Mouse (Mus musculus) cerebellum, adult 11 months (tissue): ENCODE results near the gene Fpr1.
"Not testable (repeated sequence)": the region's sequence is repeated elsewhere in the genome, so short reads cannot be mapped to it uniquely, and the experiment has no call there.

Source experiments
- DNase-seq: peaks from one replicate; pipeline ENCODE4 v3.0.0; 2022

The Fpr1 gene

GRCm38 (mm10) chr17:17883840-17884239, at the start of gene Fpr1:
Fpr1 (minus strand) TSS chr17:17883940.
- no peak for DNase-seq

GRCm38 (mm10) chr17:17917782-17918181, 34.0 kb upstream of the Fpr1 start:
- DNase-seq = no peak

DNA sequence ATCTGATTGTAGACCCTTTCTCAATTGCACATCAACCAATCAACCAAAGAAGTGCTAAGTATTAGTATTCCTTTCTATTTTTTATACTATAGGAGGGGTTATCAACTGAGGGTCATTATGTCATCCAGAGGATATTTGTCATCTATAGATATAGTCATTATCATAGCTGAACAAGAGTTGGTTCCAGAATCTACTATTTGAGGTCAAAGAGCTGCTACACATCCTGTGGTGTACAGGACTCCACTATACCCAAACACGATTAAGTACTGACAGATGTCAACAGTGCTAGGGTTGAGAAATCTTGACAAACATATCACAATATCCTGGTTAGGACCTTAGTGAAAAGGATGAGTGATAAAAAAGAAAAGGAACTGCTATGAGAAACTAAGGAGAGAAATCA, 33.6 kb upstream of the Fpr1 start:
- no peak for DNase-seq

DNA sequence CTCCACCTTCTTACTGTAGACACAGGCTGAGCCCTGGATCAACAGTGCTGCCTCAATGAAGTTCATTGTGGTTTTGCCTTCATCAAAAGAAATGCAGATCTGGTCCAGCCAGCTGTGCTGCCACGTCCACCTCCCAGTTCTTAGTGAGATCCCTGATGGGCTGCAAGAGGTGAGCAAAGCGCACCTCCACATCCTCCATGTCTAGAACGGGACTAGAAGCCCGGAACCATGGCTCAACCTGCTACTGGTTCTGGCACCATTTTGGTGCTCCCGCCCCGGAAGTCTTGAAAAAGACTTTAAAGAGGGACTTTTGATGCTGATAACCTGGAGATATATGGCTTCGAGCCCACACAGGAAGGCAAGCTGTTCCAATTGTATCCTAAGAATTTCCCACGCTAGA, 28.9 kb upstream of the Fpr1 start:
- not testable (repeated sequence) for DNase-seq

DNA sequence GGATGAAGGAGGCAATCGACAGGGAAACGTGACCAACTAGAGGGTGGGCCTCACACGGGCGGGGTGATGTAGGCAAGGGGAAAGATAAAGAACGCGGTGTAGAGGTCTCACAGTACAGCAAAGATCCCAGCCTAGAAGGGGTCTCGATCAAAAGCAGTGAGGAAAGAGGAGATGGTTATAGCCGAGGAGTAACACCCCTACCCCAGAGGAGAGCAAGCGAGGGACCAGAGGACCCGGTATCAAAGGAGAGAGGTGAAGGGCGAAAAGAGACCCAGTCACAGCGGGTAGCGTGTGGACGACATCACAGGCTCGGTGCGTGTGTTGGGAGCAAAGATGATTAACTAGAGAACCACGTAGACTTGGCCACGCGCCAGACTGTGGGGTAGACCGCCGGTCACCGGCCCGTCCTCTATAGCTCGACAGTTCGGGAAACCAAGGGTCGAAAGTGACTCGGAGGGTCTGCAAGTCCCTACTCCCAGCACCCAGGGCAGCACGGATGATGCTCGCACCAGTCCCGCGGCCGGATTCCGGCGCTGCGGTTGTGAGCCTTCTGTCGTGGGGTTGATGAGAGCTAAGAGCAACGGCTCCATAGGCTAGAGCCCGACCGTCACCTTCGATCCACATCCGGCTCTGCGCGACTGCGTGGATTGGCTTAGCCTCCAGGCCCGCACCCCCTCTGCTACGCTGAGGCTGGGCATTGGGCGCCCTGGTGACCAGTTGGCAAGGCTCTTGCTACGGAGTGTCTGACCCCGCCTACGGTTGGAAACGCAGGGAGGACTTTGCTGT, 26.1 kb upstream of the Fpr1 start:
- peak; percentile 78 for DNase-seq

DNA sequence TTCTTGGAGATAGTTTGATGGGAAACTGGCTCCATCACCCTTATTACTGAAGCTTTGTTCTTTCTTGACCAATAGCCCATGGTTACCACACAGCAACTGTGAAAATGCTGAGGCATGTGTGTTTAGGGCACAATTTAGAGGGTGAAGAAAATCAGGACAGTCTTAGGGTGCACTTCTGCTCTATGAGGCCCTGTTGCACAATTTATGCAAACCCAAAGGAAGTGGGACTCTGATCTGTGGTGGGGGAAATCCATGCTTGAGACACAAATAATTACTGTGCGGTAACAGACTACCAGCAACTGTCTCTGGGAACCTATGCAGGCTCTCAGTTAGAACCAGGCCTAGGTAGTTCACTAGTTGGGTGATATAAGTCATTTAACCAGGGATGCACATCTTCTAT, 17.0 kb upstream of the Fpr1 start:
- no peak for DNase-seq

DNA sequence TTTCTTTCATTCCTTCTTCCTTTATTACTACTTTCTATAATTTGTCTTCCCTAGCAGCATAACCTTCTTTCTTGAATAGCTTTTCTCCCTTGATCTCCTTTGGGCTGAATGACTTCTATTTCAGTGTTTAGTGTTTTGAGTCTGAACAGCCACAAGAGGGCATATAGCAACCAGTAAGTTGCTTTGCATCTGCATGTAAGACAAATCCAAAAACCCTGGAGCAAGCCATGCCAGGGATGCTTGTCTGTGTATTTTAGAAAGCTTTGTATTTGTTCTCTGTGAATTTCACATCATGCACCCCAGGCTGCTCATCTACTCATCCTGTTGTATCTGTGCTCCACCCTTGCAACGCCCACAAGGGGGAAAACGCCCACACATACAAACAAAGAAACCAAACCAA, 15.5 kb upstream of the Fpr1 start:
- DNase-seq = no peak

GRCm38 (mm10) chr17:17896039-17896438, 12.3 kb upstream of the Fpr1 start:
- DNase-seq = peak; percentile 29

- DNase-seq = no peak
Measured at GRCm38 (mm10) chr17:17889732-17890425, 6.1 kb upstream of the Fpr1 start.

- no peak for DNase-seq
Measured at GRCm38 (mm10) chr17:17887774-17888248, 4.1 kb upstream of the Fpr1 start, which contains the start of the genes Fpr2 and Fpr3. Fpr2 (plus strand) TSS chr17:17887824. Fpr3 (plus strand) TSS chr17:17887852.

GRCm38 (mm10) chr17:17882672-17883071, 1.1 kb downstream of the Fpr1 start:
- DNase-seq = no peak

GRCm38 (mm10) chr17:17879347-17879746, 4.4 kb downstream of the Fpr1 start:
- no peak for DNase-seq

DNA sequence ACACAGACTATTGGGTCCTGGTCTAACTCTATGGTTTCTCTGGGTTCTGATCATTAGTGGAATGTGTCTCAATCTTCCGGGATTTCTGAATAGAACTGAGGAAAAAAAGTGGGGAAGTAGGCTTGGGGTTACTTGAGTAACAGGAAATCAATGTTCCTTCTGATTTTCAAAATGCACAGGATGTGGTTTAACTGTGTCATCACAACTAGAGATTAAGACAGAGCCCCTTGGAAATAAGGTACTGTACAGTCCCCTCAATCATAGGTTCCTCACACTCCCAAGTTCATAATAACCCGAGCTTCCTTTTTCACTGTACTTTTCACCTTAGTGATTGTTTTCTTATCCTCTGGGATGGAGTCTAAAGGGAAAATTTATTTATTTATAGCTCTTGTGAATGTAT, 12.0 kb downstream of the Fpr1 start:
- no peak for DNase-seq

DNA sequence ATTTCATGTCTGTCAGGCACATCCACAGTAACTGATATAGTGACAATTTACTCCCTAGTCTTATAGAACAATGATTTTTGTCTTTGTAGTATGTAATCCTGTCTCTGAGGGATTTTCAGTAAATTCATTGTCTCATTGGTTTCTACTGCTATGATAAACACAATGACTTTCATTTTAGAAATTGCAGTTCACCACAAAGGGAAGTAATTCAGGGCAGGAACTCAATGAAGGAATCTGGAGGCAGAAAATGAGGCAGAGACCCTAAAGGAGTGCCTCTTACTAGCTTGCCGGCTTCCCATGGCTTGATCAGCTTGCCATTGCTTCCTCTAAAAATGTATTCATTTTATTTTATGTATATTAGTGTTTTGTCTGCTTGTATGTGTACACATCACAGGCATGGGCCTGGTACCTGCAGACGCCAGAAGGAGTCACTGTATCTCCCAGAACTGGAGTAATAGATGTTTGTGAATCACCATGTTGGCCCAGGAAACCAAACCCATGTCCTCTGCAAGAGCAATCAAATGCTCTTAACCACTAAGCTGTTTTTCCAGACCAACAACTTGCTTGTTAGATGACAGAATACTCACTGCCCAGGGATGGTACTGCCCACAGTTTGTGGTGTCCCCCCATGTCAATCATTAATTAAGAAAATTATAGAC, 12.7 kb downstream of the Fpr1 start:
- DNase-seq = no peak

- DNase-seq = no peak
Measured at GRCm38 (mm10) chr17:17866801-17867469, 16.8 kb downstream of the Fpr1 start.

DNA sequence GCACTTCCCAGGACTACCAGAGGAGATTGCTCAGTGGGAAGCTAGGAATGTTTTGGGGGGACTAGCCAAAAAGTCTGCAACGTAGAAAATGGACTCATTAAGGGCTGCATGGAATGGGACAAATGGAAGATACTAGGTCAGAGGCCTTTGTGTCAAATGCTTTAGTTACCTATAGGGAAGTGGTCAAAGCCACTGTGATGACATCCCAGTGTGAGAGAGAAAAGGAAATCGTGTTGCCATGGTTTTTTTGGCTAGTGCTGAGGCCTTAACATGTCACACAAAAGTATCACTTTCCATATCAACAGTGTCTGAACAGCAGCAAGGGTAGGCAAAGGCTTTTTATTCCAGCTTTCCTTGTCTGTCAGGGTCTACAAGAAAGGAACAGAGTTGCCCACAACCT, 18.6 kb downstream of the Fpr1 start:
- DNase-seq = no peak

- DNase-seq = no peak
Measured at GRCm38 (mm10) chr17:17862360-17862759, 21.4 kb downstream of the Fpr1 start.

GRCm38 (mm10) chr17:17860110-17860509, 23.6 kb downstream of the Fpr1 start:
- no peak for DNase-seq

GRCm38 (mm10) chr17:17857446-17857845, 26.3 kb downstream of the Fpr1 start:
- no peak for DNase-seq

DNA sequence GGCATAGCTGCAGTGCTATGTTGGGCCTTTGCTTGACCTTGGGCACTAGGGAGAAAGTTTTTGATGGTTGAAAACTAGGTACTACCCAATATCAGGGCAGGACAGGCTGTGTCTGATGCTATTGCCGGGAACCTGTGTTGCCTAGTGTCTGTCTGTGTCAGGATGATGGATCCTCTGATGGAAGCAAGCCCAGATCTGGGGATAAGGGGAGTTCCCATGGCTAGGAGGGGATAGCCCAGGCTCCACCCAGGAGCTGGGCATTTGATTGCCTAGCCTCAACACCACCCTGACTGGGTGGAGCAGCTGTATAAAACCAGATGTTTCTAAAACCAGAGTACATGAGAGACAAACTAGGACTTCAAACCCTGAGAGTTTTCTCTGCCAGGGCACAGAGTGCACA, 27.1 kb downstream of the Fpr1 start:
- no peak for DNase-seq

DNA sequence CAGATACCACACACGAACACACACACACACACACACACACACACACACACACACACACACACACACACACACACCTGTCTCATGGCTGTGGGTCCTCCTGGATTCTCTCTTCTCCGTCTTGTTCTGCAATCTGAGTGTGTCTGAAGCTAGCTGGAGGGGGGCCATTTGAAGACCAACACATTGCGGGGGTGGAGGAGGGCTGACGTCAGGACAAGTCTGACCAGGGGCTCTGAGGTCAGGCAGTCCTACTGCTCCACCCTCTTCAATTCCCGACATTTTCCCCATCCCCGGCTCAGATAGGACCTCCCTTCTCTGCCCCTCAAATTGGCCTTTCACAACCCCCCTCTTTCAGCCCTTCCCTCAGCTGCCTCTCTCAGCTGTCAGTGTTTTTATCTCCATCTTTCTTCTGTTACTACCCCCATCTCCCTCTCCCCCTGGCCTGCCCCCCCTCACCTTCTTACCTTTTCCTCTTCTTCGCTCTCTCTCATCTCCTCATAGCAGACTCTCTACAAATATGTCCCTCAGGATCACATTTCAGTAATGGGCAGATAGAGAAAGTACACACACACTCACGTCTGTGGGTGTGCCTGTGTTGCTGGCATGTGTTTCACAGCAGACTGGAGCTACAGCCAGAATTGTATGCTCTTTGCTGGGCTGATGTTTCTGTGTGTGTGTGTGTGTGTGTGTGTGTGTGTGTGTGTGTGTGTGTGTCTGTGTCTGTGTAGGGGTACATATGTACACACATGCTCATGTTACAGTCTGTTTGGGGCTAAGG, 28.5 kb downstream of the Fpr1 start, which contains the start of gene Has1:
TSS of gene Has1 (minus strand) at position 142 of the 775 bp plus-strand sequence.
- DNase-seq = no peak
